Mouse (Mus musculus) embryonic facial prominence, embryonic 14.5 days (tissue): ENCODE measurements around the gene Nsg2. TPM values are rescaled to one million over a fixed set of nuclear protein-coding genes. Genes with fewer than 3 reads are reported as not detected.

Source experiments
- ATAC-seq: fragments of 200-750 bp; cut with Nextera tagmentation; 2 replicates; pipeline ENCODE4 v1.8.0; 2017; ENCODE audit warnings: low read depth, moderate number of reproducible peaks, moderate TSS enrichment
- DNase-seq: peaks from one replicate; pipeline ENCODE4 v3.0.0-alpha.2; 2015; ENCODE audit warnings: low spot score
- H3K27ac ChIP-seq: fragments of 300-500 bp; sonication (generic); replicated peaks from 2 replicates; pipeline ENCODE4 v1.5.1; 2014; ENCODE audit warnings: low read depth, mild to moderate bottlenecking, low read length, moderate library complexity
- H3K27me3 ChIP-seq: fragments of 300-500 bp; sonication (generic); replicated peaks from 2 replicates; pipeline ENCODE4 v1.6.1; 2014; ENCODE audit warnings: low read length; ENCODE audit not compliant: control insufficient read depth, insufficient read depth
- H3K36me3 ChIP-seq: fragments of 300-500 bp; sonication (generic); 2 replicates; pipeline ENCODE4 v1.6.1; 2014; ENCODE audit warnings: low read length, mixed read lengths; ENCODE audit not compliant: control insufficient read depth, insufficient read depth
- H3K4me1 ChIP-seq: fragments of 300-500 bp; sonication (generic); 2 replicates; pipeline ENCODE4 v1.6.1; 2014; ENCODE audit warnings: antibody characterized with exemption, low read length; ENCODE audit not compliant: control insufficient read depth, insufficient read depth
- H3K4me2 ChIP-seq: fragments of 300-500 bp; sonication (generic); 2 replicates; pipeline ENCODE4 v1.6.1; 2014; ENCODE audit warnings: low read depth, mild to moderate bottlenecking, low read length, moderate library complexity, mixed read lengths
- H3K4me3 ChIP-seq: fragments of 300-500 bp; sonication (generic); 2 replicates; pipeline ENCODE4 v1.5.1; 2014; ENCODE audit warnings: low read depth, mild to moderate bottlenecking, low read length
- H3K9ac ChIP-seq: fragments of 300-500 bp; sonication (generic); 2 replicates; pipeline ENCODE4 v1.6.1; 2014; ENCODE audit warnings: low read depth, mild to moderate bottlenecking, low read length, moderate library complexity, mixed read lengths
- H3K9me3 ChIP-seq: fragments of 300-500 bp; sonication (generic); 2 replicates; pipeline ENCODE4 v1.6.1; 2016; ENCODE audit warnings: low read length; ENCODE audit not compliant: control insufficient read depth
- WGBS: fragments of 180-500 bp; shearing (Covaris S2); extraction: QIAGEN DNeasy Blood & Tissue Kit; methylation state at CpG from one replicate; pipeline ENCODE4 v1.1.7; 2014; 5-methylcytosine and 5-hydroxymethylcytosine counted together
- polyA plus RNA-seq: library from polyadenylated mRNA; unstranded; fragments of >200 nt; fragmentation: Nextera tagmentation; extraction: Ambion mirVana; gene quantifications from 2 replicates; pipeline ENCODE4 v1.2.1, GENCODE M21; 2014

The Nsg2 gene
- polyA plus RNA-seq, 1 experiment from 2014 or later = 4.2 TPM

DNA sequence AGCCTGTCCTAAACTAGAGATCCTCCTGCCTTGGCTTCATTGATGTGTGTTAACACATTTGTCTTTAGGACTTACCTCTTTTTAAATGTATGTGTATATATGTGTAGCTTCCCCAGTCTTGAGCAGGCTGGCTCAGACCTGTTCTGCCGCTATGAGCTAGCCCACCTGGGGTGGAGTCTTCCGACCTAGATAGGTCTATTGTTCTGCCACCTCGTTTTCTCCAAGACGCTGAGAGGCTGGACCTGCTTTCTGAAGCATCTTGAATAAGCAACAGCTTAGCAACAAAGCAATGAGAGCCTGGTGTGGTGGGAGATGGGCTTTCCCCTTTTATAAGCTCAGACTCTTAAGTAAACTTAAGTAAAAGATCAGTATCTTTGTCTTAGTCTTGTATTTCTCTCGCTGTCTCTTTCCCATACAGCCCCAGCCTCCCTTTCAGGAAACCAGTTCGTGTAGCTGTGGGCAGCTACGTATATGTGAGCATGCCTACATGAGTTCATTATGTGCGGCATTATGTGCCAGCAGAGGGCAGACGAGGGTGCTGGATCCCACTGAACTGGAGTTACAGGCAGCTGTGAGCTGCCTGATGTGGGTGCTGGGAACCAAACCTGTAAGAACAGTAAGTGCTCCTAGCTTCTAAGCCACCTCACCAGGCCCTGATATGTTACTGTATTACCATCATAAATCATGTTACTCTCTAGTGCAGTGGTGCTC lies 104.3 kb downstream of the Nsg2 start:
- no peak overlapping the region for H3K27ac ChIP-seq
- H3K4me1 ChIP-seq = peaks cover 12% of the 10 kb centered on the region; the same call in 1 of the 2 replicates
- no peak overlapping the region for H3K9ac ChIP-seq
- no peak overlapping the region for H3K4me2 ChIP-seq
- no peaks in the 10 kb centered on the region for H3K9me3 ChIP-seq
- ATAC-seq (no peak), DNase-seq (no peak)
- WGBS = 60% methylated on average over 9 of the region's 9 CpGs
- H3K4me3 ChIP-seq = no peak overlapping the region
- H3K27me3 ChIP-seq = no peaks in the 10 kb centered on the region
- H3K36me3 ChIP-seq = no peaks in the 10 kb centered on the region

DNA sequence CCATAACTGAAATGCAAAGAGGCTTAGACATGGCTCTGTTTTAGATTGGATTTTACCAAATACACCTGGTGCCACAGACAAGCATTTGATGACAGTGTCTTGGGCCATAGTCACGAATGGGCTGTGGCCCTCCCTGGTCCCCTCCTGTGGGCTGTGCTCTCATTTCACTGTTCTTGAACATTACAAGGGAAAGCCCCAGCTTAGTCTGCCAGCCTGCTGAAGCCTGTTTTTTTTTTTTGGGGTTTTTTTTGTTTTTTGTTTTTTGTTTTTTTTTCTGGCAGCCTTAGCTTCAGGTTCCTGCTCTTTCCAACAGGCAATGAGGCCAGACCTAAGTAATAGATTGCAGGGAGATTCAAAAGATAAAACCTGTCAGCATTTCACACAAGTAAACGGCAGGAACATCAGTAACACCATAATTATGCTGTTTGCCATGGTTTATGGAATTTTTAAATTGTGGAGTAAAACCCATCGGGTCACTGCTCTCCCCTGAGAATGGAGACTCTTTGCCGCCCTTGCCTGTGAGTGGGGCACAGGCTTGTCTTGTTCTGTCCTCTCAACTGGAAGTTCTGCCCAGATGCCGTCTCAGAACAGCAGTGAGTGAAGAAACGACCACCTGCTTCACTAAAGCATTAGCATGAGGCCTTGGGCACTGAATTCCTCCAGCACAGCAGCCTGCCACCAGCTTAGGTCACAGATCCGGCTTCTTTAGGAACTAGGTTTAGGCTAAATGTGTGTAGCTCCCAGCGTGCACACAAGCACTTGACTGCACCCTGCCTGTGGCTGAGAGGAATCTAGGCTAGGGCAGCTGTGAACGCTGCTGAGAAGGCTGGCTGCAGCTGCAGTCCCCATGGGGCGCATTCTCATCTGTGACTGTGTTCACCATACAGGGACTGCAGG lies 105.7 kb downstream of the Nsg2 start:
- H3K27ac ChIP-seq = no peak overlapping the region

DNA sequence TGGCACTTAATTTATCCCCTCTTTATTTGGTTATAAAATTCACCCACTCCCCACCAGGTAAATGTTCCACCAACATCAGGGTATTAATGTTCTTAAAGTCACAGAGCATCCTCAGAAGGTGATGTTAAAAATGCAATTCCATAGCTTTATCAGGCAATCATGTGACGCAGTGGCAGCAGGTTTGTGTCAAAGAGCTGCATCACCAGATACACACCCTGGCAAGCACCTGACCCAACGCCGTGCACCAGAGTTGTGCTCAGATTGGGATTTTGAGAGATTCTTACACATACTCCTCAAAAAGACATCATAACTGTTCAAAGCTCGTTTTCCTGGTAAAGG lies 106.4 kb downstream of the Nsg2 start:
- Histone ChIP-seq H3K9me3 (no peaks in the 10 kb centered on the region), H3K27ac (no peak overlapping the region), H3K9ac (no peak overlapping the region), H3K4me1 (0 out of 2 replicates have a peak, but pooled peaks cover 7% of the 10 kb centered on the region), H3K36me3 (no peaks in the 10 kb centered on the region), H3K4me2 (no peak overlapping the region), H3K4me3 (no peak overlapping the region), H3K27me3 (no peaks in the 10 kb centered on the region)
- WGBS = 88% methylated on average over 4 of the region's 4 CpGs
- ATAC-seq (no peak), DNase-seq (no peak)

More for the DNA sequence above, 105.7 kb downstream of the Nsg2 start:
- no peaks in the 10 kb centered on the region for H3K27me3 ChIP-seq
- H3K4me1 ChIP-seq = peaks cover 7% of the 10 kb centered on the region; the same call in 1 of the 2 replicates
- H3K9ac ChIP-seq = no peak overlapping the region
- H3K4me3 ChIP-seq = no peak overlapping the region
- no peaks in the 10 kb centered on the region for H3K9me3 ChIP-seq
- DNase-seq (peak; percentile 68), ATAC-seq (peak; percentile 60; the same call in 1 of the 2 replicates)
- no peak overlapping the region for H3K4me2 ChIP-seq
- 33% methylated on average over 10 of the region's 10 CpGs for WGBS
- H3K36me3 ChIP-seq = no peaks in the 10 kb centered on the region

DNA sequence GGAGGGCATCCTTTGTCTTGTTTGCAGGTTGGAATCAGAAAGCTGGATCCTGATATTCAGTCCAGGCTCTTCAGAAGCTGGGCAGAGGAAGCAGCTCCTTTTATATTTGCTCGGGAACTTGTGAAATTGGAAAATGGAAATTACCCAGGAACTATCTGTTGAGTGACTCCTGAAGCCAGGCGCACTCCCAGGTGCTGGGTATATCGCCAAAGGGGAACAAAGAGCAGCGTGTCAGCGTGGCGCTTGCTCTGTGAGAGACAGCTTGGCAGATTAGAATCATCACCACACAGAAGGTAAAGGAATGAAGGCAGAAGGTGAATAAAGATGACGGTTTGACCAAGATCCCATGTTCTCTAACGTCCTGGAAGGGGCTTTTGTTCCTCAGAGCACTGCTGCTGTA lies 108.2 kb downstream of the Nsg2 start:
- Histone ChIP-seq H3K9ac (no peak overlapping the region), H3K4me1 (no peaks in the 10 kb centered on the region), H3K36me3 (no peaks in the 10 kb centered on the region), H3K27ac (no peak overlapping the region), H3K9me3 (no peaks in the 10 kb centered on the region), H3K4me2 (no peak overlapping the region), H3K27me3 (no peaks in the 10 kb centered on the region), H3K4me3 (no peak overlapping the region)
- WGBS = 73% methylated on average over 8 of the region's 8 CpGs
- DNase-seq (no peak), ATAC-seq (no peak)

Other genes starting within 250 kb of the Nsg2 start
- 6.7 and 8.4 TPM in 2 replicates for gene Cpeb4, start 128.3 kb upstream of the Nsg2 start, polyA plus RNA-seq
- gene 4930524B15Rik, start 34.9 kb upstream of the Nsg2 start, polyA plus RNA-seq = 0.10 TPM in 1 of 2 replicates, not detected in the other
- 0.14 and 0.22 TPM in 2 replicates for gene Il9r, start 199.8 kb downstream of the Nsg2 start, polyA plus RNA-seq
- gene Snrnp25, start 205.0 kb downstream of the Nsg2 start, polyA plus RNA-seq = 43.2 and 46.4 TPM in 2 replicates
- 58.4 and 60.1 TPM in 2 replicates for gene Rhbdf1, start 221.8 kb downstream of the Nsg2 start, polyA plus RNA-seq
- 29.7 and 34.1 TPM in 2 replicates for gene Mpg, start 226.0 kb downstream of the Nsg2 start, polyA plus RNA-seq